ENCODE assay signal across 8 mouse cellular contexts in the genomic region with DNA sequence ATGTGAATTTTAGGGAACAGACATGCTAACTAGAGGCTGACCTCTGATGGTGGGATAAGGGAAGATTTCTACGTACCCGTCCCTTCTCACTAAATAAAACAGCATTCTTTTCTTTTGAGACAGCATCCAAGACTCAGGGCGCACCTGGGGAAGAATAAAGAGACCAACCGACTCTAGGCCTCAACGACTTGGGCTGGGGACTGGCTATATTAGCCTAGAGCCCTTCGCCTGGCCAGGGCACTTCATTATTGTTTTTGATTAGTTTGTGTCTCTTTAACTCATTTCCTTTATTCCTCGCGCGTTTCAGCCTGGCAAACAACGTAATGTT. TPM values are rescaled to one million over a fixed set of nuclear protein-coding genes. Genes with fewer than 3 reads are reported as not detected.
DNase-seq lines count a peak whose midpoint lies in the region; ATAC-seq and TF ChIP-seq lines count a peak whose summit lies in the region.

No protein-coding gene starts in this region.

- TF ChIP-seq RAD21 in MEL (IDR thresholded peaks at IDR 0.05; ENCODE audit: low read depth, low read length): no peak

- intact Hi-C loops in heart, postnatal 25 days (cut with DNase I): loop anchor here (1.0 to 2.0 kb wide), 2 partner anchors 32 to 209 kb away; no protein-coding TSS in a partner anchor

- H3K4me2 ChIP-seq in heart, embryonic 14.5 days (ENCODE audit: low read length): peak overlapping the region; percentile 74

- H3K27ac ChIP-seq in heart, embryonic 14.5 days (replicated peaks in 1 of 2; ENCODE audit: control insufficient read depth in 1 of 2, insufficient read depth in 1 of 2, low read depth in 2 of 2, low read length in 2 of 2): peak overlapping the region in 1 of 2 experiments; percentile 79; a peak in 1 of 4 replicates
- no peak overlapping the region; the same call in 1 of the 2 replicates for H3K27ac ChIP-seq in MEL (ENCODE audit: control insufficient read depth, low read depth, low read length)
- peak overlapping the region; percentile 96 for H3K27ac ChIP-seq in hindbrain, embryonic 10.5 days

- no peak for TF ChIP-seq POLR2A in MEL (IDR thresholded peaks at IDR 0.05; ENCODE audit: control insufficient read depth in 1 of 2, insufficient read depth in 1 of 2, low read depth in 1 of 2, low read length in 2 of 2, poor library complexity in 1 of 2)

- H3K79me2 ChIP-seq in MEL (ENCODE audit: control insufficient read depth, insufficient read depth, low read length, poor library complexity): peaks cover 30% of the 10 kb centered on the region

- TF ChIP-seq CTCF in MEL (IDR thresholded peaks at IDR 0.05 in 2 of 3, conservative IDR thresholded peaks at IDR 0.05 in 1 of 3; ENCODE audit: control insufficient read depth in 1 of 3, insufficient read depth in 1 of 3, low read depth in 2 of 3, low read length in 3 of 3, poor library complexity in 1 of 3, severe bottlenecking in 1 of 3): no peak

- peaks cover 6 to 19% of the 10 kb centered on the region in 2 experiments for H3K4me1 ChIP-seq in heart, embryonic 14.5 days (ENCODE audit: control insufficient read depth in 2 of 2, insufficient read depth in 2 of 2, low read length in 2 of 2)
- H3K4me1 ChIP-seq in MEL (ENCODE audit: control insufficient read depth in 1 of 2, insufficient read depth in 2 of 2, low read length in 2 of 2): peaks cover 2 to 7% of the 10 kb centered on the region in 2 experiments; a peak in 2 of 4 replicates
- peaks cover 33% of the 10 kb centered on the region for H3K4me1 ChIP-seq in hindbrain, embryonic 10.5 days (replicated peaks)

- no peak for TF ChIP-seq EP300 in MEL (IDR thresholded peaks at IDR 0.05; ENCODE audit: low read depth in 1 of 2, low read length in 2 of 2)

- no peaks in the 10 kb centered on the region for H3K9me3 ChIP-seq in heart, embryonic 14.5 days (ENCODE audit: control insufficient read depth, low read length)
- no peaks in the 10 kb centered on the region for H3K9me3 ChIP-seq in MEL (replicated peaks; ENCODE audit: insufficient read depth, low read length)
- no peaks in the 10 kb centered on the region for H3K9me3 ChIP-seq in hindbrain, embryonic 10.5 days

- H3K4me3 ChIP-seq in heart, embryonic 14.5 days (ENCODE audit: control insufficient read depth in 1 of 2, insufficient read depth in 1 of 2, low read depth in 1 of 2, low read length in 2 of 2): peak overlapping the region; percentile 95
- H3K4me3 ChIP-seq in MEL (ENCODE audit: control insufficient read depth in 1 of 2, insufficient read depth in 1 of 2, low read depth in 2 of 2, low read length in 2 of 2): peak overlapping the region; percentile 70 to 93
- H3K4me3 ChIP-seq in hindbrain, embryonic 10.5 days: peak overlapping the region; percentile 99

- 19% methylated on average over 10 of the region's 10 CpGs for WGBS in heart, embryonic 14.5 days
- WGBS in hindbrain, embryonic 10.5 days: 20% methylated on average over 10 of the region's 10 CpGs

- no peaks in the 10 kb centered on the region for H3K27me3 ChIP-seq in heart, embryonic 14.5 days (ENCODE audit: control insufficient read depth, insufficient read depth, low read length)
- no peaks in the 10 kb centered on the region for H3K27me3 ChIP-seq in MEL (ENCODE audit: control insufficient read depth in 1 of 2, insufficient read depth in 2 of 2, low read length in 2 of 2)
- no peaks in the 10 kb centered on the region for H3K27me3 ChIP-seq in hindbrain, embryonic 10.5 days (ENCODE audit: insufficient read depth, poor library complexity, severe bottlenecking)

- H3K9ac ChIP-seq in heart, embryonic 14.5 days (ENCODE audit: low read length): peak overlapping the region; percentile 97
- H3K9ac ChIP-seq in MEL (ENCODE audit: control insufficient read depth, low read depth, low read length, poor library complexity, severe bottlenecking): peak overlapping the region; percentile 62

- H3K36me3 ChIP-seq in heart, embryonic 14.5 days (ENCODE audit: control insufficient read depth, insufficient read depth, low read length): no peaks in the 10 kb centered on the region
- H3K36me3 ChIP-seq in MEL (ENCODE audit: control insufficient read depth in 1 of 2, insufficient read depth in 2 of 2, low read length in 2 of 2): peaks cover 0 to 2% of the 10 kb centered on the region in 2 experiments; a peak in 2 of 4 replicates
- no peaks in the 10 kb centered on the region for H3K36me3 ChIP-seq in hindbrain, embryonic 10.5 days

- no peak for ATAC-seq in heart, embryonic 14.5 days (ENCODE audit: insufficient number of reproducible peaks, insufficient read depth, low FRiP score, low read depth)
- ATAC-seq in megakaryocyte-erythroid progenitor cell, adult 5-6 weeks (replicated peaks; ENCODE audit: low FRiP score, low TSS enrichment, poor library complexity, severe bottlenecking): peak; percentile 31; the same call in 1 of the 2 replicates

- DNase-seq in heart, postnatal 25 days (ENCODE audit: low spot score): no peak
- DNase-seq in MEL (ENCODE audit: low read depth, low spot score): no peak
- DNase-seq in hindbrain, embryonic 10.5 days (ENCODE audit: low spot score): no peak
- no peak for DNase-seq in adrenal gland, adult 18-20 months (ENCODE audit: low spot score in 2 of 2)
- DNase-seq in cerebellum, adult 8-10 months: no peak
- no peak for DNase-seq in urinary bladder, postnatal 10 days (ENCODE audit: low spot score)

TF ChIP-seq in MEL, 35 proteins besides CTCF, POLR2A, EP300 and RAD21:
- no peak for TF ChIP-seq HCFC1 (IDR thresholded peaks at IDR 0.05; ENCODE audit: low read depth, low read length)
- TF ChIP-seq MYC (IDR thresholded peaks at IDR 0.05; ENCODE audit: low read depth, low read length): 0 out of 2 replicates have a peak, but pooled peaks have one; percentile 24

RNA-seq across cellular contexts. Expression of a gene that starts 0.3 kb away (rescaled TPM):
- 28.3 and 43.0 TPM in 2 replicates for polyA plus RNA-seq in heart, embryonic 14.5 days (2014; fragmentation: Nextera tagmentation; extraction: Ambion mirVana)
- total RNA-seq in heart, postnatal 25 days (2021): 10 to 100 TPM; 39.4 to 41.8 TPM
- 43.8 and 46.0 TPM in 2 replicates for total RNA-seq in MEL (2012; rRNA removed)
- 10 to 100 TPM; 46.4 to 47.3 TPM for polyA plus RNA-seq in MEL (2012; ENCODE audit: insufficient read depth in 1 of 2, insufficient read length in 2 of 2, low read depth in 1 of 2, low replicate concordance in 2 of 2, missing spikeins in 1 of 2)
- 13.3 and 13.9 TPM in 2 replicates for polyA plus RNA-seq in hindbrain, embryonic 10.5 days (2016; fragmentation: Nextera tagmentation; extraction: Ambion mirVana)
- 17.0 and 17.5 TPM in 2 replicates for total RNA-seq in megakaryocyte-erythroid progenitor cell, adult 5-6 weeks (2014; fragmentation: Nextera tagmentation)
- 13.8 and 23.8 TPM in 2 replicates for total RNA-seq in megakaryocyte-erythroid progenitor cell, adult 5-6 weeks (2017)
- 10 to 100 TPM; 58.3 to 64.6 TPM for total RNA-seq in adrenal gland, adult 18-20 months (2021)
